Mouse (Mus musculus) ES-CJ7 (cell line): ENCODE measurements around the gene Fmo4.
"Not testable (repeated sequence)": the region's sequence is repeated elsewhere in the genome, so short reads cannot be mapped to it uniquely, and the experiment has no call there.

Experiments used
- DNase-seq: peaks from one replicate; pipeline ENCODE4 v3.0.0; 2011; ENCODE audit warnings: low read depth, low spot score

Gene Fmo4

GRCm38 (mm10) chr1:162792306-162793044 is 21.3 kb downstream of the Fmo4 start:
- no peak for DNase-seq

DNA sequence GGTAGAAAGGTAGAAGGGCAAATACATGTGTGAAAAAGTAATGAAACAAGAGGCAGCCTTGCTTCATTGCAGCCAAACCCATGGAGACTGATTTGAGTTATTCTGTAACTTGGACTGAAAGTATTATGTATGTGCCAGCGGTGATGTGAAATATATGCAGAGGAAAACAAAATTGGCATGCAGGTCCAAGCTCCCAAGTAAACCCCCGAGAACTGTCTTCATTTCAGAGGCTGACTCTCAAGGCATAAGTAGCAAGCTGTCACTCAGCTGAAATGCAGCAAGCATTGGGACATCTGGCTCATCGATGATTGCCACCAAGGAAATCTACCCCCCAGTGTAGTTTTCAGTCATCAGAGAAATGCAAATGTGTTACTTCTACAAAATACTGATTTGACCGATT is 28.6 kb downstream of the Fmo4 start:
- no peak for DNase-seq

DNA sequence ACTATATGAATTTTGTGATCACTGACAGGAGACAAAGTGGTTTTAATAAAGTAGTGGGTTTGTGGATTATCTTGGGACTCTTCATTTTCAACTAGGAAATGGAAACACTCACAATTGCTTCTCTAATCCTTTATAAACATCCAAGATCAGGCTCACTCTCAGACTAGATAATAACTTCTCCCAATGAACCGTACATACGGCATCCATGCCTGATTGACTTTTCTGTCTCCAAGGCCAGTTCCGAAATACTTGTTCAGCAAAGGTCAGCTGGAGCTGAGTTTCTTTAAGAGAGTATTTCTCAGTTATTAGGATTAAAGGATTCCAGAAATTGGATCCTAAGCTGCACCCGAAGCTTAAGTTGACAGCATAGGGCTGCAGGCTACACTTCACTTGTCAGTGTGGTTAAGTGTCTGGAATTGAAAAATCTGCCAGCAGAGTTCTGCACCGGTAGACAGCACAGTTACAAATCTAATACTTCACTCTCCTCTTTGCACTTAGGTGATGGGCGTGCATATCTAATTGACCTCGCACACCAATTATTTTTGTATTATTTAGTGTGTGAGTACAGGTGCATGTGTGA is 30.0 kb downstream of the Fmo4 start:
- DNase-seq = no peak

- DNase-seq = not testable (repeated sequence)
Measured at GRCm38 (mm10) chr1:162781035-162781434, 32.7 kb downstream of the Fmo4 start.

DNA sequence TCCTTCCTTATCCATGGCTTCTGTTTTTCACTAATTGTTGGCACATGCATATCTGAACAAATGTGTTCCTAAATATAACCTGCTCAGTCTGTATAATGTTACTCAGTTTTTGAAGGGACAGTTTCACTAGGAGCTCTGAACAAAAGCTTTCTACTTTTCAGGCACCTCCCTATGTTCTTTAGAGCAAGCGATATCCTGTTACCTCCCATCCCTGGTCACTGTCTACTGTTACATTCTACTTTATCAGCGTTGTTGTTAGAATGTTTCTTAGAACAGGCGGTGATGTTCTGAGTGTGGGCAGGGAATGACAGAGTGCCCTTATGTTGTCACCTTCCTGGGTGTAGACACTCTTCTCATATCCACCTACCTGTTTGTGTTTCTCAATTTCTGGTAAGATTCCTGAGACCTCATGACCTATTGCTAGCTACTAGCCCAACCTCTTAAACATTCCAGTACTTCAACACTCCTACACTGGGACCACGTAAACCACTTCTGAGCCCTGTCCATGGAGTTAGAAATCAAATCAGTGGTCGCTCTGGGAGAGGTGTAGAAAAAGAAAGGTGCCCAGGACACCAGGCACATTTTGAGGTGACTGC is 35.7 kb downstream of the Fmo4 start:
- DNase-seq = no peak

DNA sequence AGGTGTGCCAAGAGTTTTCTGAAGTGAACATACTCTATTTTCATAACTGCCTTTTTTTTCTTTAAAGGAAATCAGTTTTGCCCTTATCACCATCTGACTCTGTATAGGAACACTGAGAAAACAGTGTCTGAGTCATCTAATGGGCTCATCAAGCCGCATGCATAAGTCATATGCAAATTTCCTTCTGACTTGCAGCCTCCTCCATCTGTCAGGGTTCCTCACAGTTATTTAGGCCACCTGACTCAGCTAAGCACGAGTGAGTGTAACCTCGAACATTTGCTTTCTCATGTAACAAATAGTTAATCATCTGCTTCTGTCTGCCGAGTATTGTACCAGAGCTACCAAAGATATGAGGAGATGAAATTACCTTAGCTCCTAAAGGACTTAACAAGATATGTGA is 40.1 kb downstream of the Fmo4 start:
- no peak for DNase-seq

DNA sequence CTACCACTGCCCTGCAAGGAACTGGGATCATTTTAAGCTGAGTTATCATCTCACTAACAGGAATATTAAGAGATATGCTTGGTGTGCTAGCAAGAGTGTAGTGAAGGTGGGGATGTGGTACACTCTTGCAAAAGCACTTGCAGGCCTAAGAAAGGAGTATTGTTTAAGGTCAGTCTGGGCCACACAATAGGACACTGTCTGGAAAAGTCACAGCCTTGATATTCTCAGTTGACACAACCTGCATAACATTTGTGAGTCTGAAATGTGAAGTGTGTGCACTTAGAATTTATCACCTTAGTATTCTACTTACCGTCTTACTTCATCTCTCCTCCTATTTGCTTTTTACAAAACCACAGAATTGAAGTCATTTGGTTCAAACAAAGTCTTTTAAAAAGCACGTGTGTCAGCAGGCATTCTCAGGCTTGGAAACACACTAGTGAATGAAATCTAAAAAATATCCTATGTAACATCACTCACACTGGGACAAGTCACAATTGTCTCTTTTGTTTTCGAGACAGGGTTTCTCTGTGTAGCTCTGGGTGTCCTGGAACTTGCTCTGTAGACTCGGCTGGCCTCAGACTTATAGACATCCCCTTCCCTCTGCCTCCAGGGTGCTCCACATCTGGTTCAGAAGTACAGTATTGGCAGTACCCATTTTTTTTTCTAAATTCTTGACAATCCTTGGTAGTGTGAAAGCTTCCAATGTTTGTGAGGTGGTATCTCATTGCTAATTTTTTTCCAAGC is 42.0 kb downstream of the Fmo4 start:
- no peak for DNase-seq

DNA sequence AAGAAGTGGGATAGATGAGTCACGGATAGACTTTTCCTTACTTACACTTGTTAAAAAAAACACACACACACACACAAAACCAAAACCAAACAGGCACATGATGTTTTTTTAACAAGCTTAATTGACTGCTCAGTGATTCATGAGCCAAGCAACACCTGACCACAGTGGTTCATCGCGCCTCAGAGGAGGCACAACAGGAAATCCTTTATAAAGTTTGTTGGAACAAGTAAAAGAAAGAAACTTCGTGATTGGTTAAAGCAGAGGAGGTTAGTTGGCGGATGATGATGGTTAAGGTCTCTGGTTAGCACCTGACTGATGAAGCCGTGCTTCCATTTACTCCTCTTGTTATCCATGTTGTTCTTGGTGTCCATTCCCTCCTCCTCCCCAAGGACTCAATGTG is 61.8 kb downstream of the Fmo4 start:
- no peak for DNase-seq

GRCm38 (mm10) chr1:162749607-162750006 is 64.2 kb downstream of the Fmo4 start:
- DNase-seq = no peak

DNA sequence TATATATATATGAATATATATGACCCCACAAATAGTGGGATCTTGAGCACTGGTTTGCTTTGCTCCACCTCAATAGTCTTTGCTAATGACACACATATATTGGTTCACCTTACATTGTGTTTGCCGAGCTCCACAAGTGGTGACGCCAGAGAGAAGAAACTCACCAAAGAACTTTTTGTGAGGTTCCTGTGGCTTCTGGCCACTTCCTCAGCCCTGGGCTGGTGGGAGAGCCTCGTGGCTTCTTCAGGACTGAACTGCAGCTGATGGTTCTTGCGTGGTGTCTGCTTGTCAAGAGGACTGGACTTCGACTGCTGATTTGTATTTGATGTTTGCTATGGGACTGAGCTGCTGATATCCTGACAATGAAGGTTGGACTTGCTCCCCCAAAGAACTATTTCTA is 65.0 kb downstream of the Fmo4 start:
- no peak for DNase-seq
